Mouse (Mus musculus) midbrain, embryonic 11.5 days (tissue): ENCODE results near the gene Gm20696. TPM values are rescaled to one million over a fixed set of nuclear protein-coding genes. Genes with fewer than 3 reads are reported as not detected.

ENCODE experiments used
- ATAC-seq: fragments of 200-750 bp; cut with Nextera tagmentation; 2 replicates; pipeline ENCODE4 v1.8.0; 2017; ENCODE audit warnings: moderate TSS enrichment, moderate library complexity; ENCODE audit not compliant: low FRiP score
- DNase-seq: peaks from one replicate; pipeline ENCODE4 v3.0.0; 2015; ENCODE audit warnings: low spot score; ENCODE audit errors: missing footprints
- H3K27ac ChIP-seq: fragments of 300-500 bp; sonication (generic); 2 replicates; pipeline ENCODE4 v1.5.1; 2014; ENCODE audit warnings: low read depth, low read length
- H3K27me3 ChIP-seq: fragments of 300-500 bp; sonication (generic); 2 replicates; pipeline ENCODE4 v1.6.1; 2014; ENCODE audit warnings: mild to moderate bottlenecking, low read length, moderate library complexity, mixed read lengths; ENCODE audit not compliant: control insufficient read depth, insufficient read depth
- H3K36me3 ChIP-seq: fragments of 300-500 bp; sonication (generic); 2 replicates; pipeline ENCODE4 v1.6.1; 2014; ENCODE audit warnings: mild to moderate bottlenecking, low read length, moderate library complexity, mixed read lengths; ENCODE audit not compliant: control insufficient read depth, insufficient read depth
- H3K4me1 ChIP-seq: fragments of 300-500 bp; sonication (generic); 2 replicates; pipeline ENCODE4 v1.6.1; 2014; ENCODE audit warnings: low read length; ENCODE audit not compliant: control insufficient read depth, insufficient read depth
- H3K4me2 ChIP-seq: fragments of 300-500 bp; sonication (generic); 2 replicates; pipeline ENCODE4 v1.6.1; 2014; ENCODE audit warnings: mild to moderate bottlenecking, moderate library complexity
- H3K4me3 ChIP-seq: fragments of 300-500 bp; sonication (generic); 2 replicates; pipeline ENCODE4 v1.5.1; 2014; ENCODE audit warnings: low read depth, low read length
- H3K9ac ChIP-seq: fragments of 300-500 bp; sonication (generic); 2 replicates; pipeline ENCODE4 v1.6.1; 2014; ENCODE audit warnings: low read length
- H3K9me3 ChIP-seq: fragments of 300-500 bp; sonication (generic); 2 replicates; pipeline ENCODE4 v1.6.1; 2016; ENCODE audit warnings: low read length; ENCODE audit not compliant: control insufficient read depth
- WGBS: fragments of 180-500 bp; shearing (Covaris S2); extraction: QIAGEN DNeasy Blood & Tissue Kit; methylation state at CpG from one replicate; pipeline ENCODE4 v1.1.7; 2014; 5-methylcytosine and 5-hydroxymethylcytosine counted together
- polyA plus RNA-seq: library from polyadenylated mRNA; unstranded; fragments of >200 nt; fragmentation: Nextera tagmentation; extraction: Ambion mirVana; gene quantifications from 2 replicates; pipeline ENCODE4 v1.2.1, GENCODE M21; 2014

Gm20696 gene
- polyA plus RNA-seq, 1 experiment from 2014 or later: 3.4 TPM

DNA sequence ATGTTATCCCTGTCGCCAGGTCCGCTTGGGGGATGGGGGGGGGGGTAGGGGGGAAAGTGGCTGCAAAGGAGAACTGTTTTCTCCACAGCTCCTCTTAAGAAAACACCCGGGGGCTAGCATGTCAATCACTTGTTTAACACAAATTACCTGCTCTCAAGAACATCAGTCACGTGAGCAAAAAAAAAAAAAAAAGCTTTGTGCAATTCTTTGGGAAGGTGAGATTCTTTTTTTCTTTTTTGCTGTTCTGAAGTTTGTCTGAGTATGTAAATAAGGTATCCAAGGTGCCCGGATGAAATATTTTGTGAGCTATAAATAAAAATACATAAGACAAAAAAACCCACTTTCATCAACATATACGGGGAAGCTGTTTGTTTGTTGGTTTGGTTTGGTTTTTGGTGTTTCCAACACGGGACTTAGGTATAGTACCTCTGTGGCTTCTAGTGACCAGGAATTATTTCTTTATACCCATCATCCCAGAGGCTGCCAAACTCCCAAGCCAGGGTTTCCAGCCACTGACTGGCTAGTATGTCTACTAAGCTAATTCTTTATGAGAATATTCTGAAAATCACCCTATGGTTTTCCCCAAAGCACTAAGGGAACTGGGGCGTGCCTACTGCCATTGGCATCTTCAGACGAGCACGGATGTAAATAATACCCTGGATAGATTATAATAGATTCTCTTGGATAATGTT is 142.8 kb downstream of the Gm20696 start:
- ATAC-seq (no peak), DNase-seq (peak; percentile 89)
- Histone ChIP-seq H3K36me3 (0 out of 2 replicates have a peak, but pooled peaks cover 2% of the 10 kb centered on the region), H3K9me3 (peaks cover 7% of the 10 kb centered on the region; the same call in 1 of the 2 replicates), H3K27me3 (no peaks in the 10 kb centered on the region), H3K4me1 (peaks cover 5% of the 10 kb centered on the region), H3K4me2 (peak overlapping the region; percentile 94), H3K9ac (peak overlapping the region; percentile 97), H3K27ac (peak overlapping the region; percentile 99), H3K4me3 (peak overlapping the region; percentile 82)
- WGBS: 34% methylated on average over 10 of the region's 10 CpGs

DNA sequence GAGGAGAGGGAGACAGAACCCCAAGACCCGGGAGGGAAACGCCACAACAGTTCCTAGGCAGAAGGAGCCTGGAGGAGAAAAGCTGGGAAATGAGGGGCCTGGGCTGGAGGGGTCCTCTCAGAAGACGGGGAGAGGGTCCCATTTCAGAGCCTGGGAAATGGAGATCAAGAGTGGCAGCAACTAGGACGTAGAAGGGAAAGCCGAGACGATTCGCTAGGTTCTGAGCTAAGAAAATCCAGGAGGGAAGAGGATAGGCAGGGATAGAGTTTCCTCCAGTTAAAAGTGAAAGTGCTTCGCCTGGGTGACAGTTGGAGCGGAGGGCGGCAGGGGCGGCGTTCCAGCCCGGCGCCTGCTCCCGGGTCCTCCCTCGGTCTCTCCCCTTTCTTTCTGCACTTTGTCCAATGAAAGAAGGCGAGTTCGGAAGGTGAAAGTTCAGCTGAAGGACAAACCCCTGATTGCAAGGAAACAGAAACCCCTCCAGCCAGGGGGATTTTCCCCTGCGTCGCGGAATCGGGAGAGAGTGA is 143.4 kb downstream of the Gm20696 start:
- Histone ChIP-seq H3K9ac (peak overlapping the region; percentile 97), H3K27ac (peak overlapping the region; percentile 99), H3K4me2 (peak overlapping the region; percentile 94), H3K9me3 (peaks cover 7% of the 10 kb centered on the region; the same call in 1 of the 2 replicates), H3K4me3 (peak overlapping the region; percentile 82), H3K36me3 (0 out of 2 replicates have a peak, but pooled peaks cover 2% of the 10 kb centered on the region), H3K27me3 (no peaks in the 10 kb centered on the region), H3K4me1 (peaks cover 7% of the 10 kb centered on the region)
- WGBS: under 1% methylated on average over 22 of the region's 22 CpGs
- DNase-seq (peak; percentile 98), ATAC-seq (peak; percentile 47)

DNA sequence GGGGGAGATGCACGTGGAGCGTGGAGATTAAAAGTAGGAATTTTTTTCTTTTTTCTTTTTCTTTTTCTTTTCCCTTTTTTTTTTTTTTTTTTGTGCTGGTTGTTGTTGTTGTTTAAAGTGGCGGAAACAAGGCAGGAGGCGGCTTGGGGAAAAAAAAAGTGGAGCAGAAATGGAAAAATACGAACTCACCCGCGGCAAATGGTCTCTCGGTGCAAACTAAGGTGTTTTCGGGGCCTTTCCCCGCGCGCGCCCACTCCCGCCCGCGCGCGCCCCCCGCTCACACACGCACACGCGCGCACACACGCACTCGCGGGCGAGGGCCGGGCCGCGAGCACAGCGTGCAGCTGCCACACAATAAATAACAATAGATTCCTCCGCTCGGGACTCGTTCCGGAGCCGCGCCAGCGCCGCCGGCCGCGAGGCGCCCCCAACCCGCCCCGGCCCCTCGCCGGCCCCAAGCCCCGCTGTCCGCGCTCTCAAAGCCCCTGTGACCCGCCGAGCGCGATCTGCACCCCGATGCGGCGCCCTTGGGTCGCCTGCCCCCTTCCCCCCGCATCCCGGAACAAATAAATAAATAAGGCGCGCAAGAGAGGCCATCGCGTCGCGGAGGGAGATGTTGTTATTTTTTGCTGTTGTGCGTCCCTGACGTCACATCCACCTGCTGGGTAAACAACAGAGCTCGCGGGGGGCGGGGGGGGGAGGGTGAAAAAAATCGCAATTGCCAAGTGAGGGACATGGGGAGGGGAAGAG is 144.1 kb downstream of the Gm20696 start, which contains the start of gene Foxp1:
TSS of gene Foxp1 (minus strand) at position 363 of the 750 bp plus-strand sequence.
- peak within 1 kb of the TSS; percentile 82 for H3K4me3 ChIP-seq
- H3K27me3 ChIP-seq: no peaks in the 10 kb centered on the region
- H3K36me3 ChIP-seq: 0 out of 2 replicates have a peak, but pooled peaks cover 2% of the 10 kb centered on the region
- ATAC-seq (peak; percentile 51; the same call in 1 of the 2 replicates), DNase-seq (peak; percentile 99)
- under 1% methylated on average over 72 of the region's 72 CpGs for WGBS
- H3K9me3 ChIP-seq: peaks cover 7% of the 10 kb centered on the region; the same call in 1 of the 2 replicates
- H3K27ac ChIP-seq: peak within 1 kb of the TSS; percentile 99
- H3K4me2 ChIP-seq: peak within 1 kb of the TSS; percentile 94
- peaks cover 9% of the 10 kb centered on the region for H3K4me1 ChIP-seq
- peak within 1 kb of the TSS; percentile 97 for H3K9ac ChIP-seq

DNA sequence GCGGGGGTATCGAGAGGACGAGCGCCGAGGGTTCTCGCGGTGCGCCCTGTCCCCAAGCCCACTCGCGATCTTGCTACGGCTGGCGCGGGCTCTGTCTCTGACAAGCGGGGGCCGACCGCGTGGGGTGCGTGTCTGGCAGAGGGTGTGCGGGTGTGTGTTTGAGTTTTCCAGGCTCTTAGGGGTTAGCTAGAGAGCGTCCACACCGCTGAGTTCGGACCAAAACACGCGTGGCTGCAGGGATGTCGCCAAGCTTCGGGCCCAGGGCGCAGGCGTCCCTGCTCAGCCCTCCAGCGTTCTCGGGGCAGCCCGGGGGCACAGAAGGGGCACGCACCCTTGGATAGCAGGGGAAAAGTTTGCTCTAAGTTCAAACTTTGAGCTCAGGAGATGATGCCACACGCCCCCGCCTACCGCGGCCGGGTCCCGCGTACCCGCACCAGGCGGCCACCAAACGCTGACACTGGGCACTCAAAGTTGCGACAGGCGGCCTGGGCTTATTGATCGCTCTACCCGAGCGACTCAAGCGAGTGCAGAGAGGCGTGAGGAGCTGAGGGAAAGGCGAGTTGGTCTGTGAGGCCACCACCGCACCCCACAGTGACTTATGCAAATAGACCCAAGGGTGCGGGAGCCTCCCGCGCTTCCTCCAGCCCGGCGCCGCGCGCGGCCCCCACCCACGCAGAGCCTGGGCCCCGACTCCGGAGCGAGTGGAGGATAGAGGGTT is 144.8 kb downstream of the Gm20696 start:
- WGBS: under 1% methylated on average over 64 of the region's 64 CpGs
- Histone ChIP-seq H3K36me3 (no peaks in the 10 kb centered on the region), H3K4me3 (peak overlapping the region; percentile 82), H3K9me3 (no peaks in the 10 kb centered on the region), H3K4me2 (peak overlapping the region; percentile 94), H3K4me1 (peaks cover 10% of the 10 kb centered on the region), H3K27me3 (no peaks in the 10 kb centered on the region), H3K9ac (peak overlapping the region; percentile 97), H3K27ac (peak overlapping the region; percentile 99)
- peak; percentile 28 for ATAC-seq
- peak; percentile 94 for DNase-seq

DNA sequence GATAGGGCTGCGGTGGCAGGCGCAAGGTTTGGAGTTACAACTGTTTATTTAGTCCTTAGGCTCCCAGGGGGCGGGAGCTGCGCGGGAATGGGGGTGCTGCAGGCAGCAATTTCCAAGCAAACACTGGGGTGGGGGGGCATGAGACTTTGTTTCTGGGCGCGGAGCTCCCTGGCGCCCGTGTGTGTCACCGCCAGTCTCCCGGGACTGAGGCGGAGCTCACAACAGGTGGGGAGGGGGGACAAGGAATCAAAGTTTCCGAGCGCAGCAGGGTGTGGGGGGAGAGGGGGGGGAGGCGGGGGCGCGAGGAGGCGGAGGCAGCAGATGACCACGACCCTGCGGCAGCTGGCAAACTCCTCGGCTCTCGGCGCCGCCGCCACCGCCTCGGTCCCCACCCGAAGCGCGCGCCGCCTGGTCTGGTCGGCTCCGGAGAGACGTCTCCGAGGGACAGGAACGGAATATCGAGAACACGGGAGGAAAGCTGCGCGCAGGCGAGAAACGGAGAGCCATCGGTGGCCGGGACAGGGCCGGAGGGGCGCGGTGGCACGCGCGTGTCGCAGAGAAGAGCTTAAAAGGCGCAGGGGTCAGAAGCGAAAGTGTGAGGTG is 145.5 kb downstream of the Gm20696 start:
- ATAC-seq: peak; percentile 64
- Histone ChIP-seq H3K4me3 (peak overlapping the region; percentile 82), H3K4me1 (peaks cover 13% of the 10 kb centered on the region), H3K36me3 (no peaks in the 10 kb centered on the region), H3K9ac (peak overlapping the region; percentile 97), H3K27me3 (no peaks in the 10 kb centered on the region), H3K27ac (peak overlapping the region; percentile 99), H3K9me3 (no peaks in the 10 kb centered on the region), H3K4me2 (peak overlapping the region; percentile 94)
- under 1% methylated on average over 54 of the region's 54 CpGs for WGBS
- peak; percentile 96 for DNase-seq

DNA sequence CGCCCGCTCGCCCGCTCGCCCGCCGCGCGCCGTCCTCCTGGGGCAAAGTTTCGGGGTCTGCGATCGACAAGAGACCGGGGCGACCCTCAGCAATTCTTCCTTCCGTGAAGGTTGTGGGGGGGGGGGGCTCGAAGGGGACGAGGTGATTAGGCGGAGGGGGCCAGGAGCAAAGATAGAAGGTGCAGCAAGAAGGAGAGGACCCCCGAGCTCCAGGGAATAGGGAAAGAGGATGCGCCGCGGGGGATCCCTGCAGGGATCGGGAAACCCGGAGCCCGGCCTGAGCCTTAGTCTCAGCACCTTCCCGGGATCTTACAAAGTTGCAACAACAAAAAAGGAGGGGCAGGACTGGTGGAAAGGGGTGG is 145.9 kb downstream of the Gm20696 start:
- DNase-seq (peak; percentile 93), ATAC-seq (no peak; the same call in 1 of the 2 replicates)

DNA sequence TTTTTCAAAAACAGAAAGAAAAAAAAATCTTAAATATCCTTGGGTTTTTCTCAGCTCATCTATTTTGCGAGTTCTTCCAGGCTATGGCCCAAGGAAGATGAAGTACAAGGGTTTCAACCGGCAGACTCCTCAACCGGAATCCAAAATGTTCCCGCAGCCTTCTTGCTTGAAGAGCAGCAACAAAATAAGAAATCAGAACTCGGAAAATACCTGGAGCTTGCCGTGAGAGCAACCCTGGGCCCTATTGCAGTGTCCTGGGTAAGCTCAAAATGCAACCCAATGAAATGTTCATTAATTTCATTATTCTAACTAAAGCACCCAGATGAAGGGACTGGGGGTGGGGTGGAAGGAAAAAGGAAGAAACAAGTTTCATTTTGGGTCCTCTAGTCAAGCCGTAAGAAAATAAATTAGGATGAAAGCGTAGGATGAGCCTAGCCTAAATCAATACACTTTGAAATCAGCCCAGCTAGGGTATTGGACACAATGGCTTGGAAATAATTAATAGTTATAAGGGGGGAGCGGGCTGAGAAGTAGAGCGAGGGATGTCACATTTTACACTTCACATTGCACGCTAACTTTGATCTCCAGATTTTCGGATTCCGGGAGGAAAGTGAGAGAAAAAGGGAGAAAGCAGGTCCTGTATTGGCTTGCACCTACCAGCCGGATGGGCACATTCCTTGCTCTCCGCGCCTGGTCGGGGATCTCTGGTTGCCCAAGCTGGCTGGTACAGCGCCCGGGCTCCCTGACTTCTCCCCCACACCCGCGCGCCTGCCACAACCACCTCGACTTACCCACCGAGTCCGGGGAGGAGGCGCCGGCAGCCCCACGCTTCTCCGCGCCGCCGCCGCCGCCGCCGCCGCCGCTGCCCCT is 146.6 kb downstream of the Gm20696 start:
- Histone ChIP-seq H3K9me3 (no peaks in the 10 kb centered on the region), H3K36me3 (no peaks in the 10 kb centered on the region), H3K4me3 (peak overlapping the region; percentile 82), H3K27me3 (no peaks in the 10 kb centered on the region), H3K9ac (peak overlapping the region; percentile 97), H3K4me1 (peaks cover 17% of the 10 kb centered on the region), H3K4me2 (peak overlapping the region; percentile 94), H3K27ac (peak overlapping the region; percentile 99; the same call in 1 of the 2 replicates)
- DNase-seq (peak; percentile 96), ATAC-seq (peak; percentile 5; the same call in 1 of the 2 replicates)
- under 1% methylated on average over 35 of the region's 38 CpGs for WGBS

More for the DNA sequence above, 145.9 kb downstream of the Gm20696 start:
- Histone ChIP-seq H3K4me1 (peaks cover 16% of the 10 kb centered on the region), H3K4me2 (peak overlapping the region; percentile 94), H3K4me3 (peak overlapping the region; percentile 82), H3K27me3 (no peaks in the 10 kb centered on the region), H3K9me3 (no peaks in the 10 kb centered on the region), H3K36me3 (no peaks in the 10 kb centered on the region), H3K9ac (peak overlapping the region; percentile 97), H3K27ac (peak overlapping the region; percentile 99; the same call in 1 of the 2 replicates)
- WGBS: 0% methylated on average over 27 of the region's 27 CpGs
